Mouse (Mus musculus): ENCODE results near the gene Cwc22. TPM values are rescaled to one million over a fixed set of nuclear protein-coding genes. Genes with fewer than 3 reads are reported as not detected.

Gene Cwc22
- total RNA-seq, 4 experiments from 2014 or later, result 12.7 to 18.0 (median 16.3) TPM

DNA sequence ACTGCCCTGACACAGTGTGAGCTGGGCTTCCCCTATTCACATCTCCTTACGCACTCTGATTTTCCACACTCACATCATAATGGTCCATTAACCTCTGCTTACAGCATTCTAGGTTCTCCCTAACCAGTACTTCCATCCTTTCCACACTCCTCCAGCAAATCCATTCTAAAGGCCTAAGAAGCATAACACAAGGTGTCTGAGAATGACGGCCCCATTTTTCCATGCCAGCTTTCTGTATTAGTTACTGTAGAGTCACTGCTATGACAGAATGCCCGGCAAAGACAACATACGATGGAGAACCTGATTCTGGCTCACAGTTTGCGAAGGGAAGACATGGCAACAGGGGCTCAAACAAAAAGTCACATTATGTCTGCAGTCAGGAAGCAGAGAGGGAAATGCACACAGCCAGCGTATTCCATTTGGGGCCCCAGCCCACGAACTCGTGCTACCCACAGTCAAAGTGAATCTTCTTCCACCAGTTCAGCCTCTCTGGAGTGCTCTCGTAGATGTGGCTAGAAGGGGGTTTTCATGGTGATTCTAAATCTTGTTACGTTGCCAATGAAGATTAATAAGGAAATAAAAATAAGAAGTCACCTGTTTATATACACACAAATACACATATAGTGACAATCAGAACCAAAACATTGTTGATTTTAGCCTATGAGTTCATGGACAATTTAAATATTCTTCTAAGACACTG lies 68.9 kb downstream of the Cwc22 start:
- no peak for DNase-seq (ENCODE audit: low spot score in 2 of 2)

DNA sequence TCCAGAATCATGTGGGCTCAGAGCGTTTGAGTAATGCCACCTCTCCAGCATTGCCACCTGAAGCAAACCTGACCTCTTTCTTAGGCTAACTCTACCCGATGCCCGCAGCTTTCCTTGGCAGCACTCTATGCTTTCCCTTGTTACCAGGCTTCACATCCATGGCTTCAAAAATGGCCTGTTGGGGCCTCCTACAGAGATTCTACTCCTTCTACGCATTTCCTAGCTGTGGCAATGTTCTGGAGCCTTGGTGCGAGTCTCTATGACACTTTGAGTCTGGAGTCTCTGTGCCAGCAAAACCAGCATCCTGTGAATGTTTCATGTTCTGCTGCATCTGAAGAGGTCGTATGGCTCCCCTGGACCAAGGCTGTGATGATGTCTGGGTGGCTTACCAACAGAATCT lies 69.8 kb downstream of the Cwc22 start:
- DNase-seq (ENCODE audit: low spot score in 2 of 2), result no peak

DNA sequence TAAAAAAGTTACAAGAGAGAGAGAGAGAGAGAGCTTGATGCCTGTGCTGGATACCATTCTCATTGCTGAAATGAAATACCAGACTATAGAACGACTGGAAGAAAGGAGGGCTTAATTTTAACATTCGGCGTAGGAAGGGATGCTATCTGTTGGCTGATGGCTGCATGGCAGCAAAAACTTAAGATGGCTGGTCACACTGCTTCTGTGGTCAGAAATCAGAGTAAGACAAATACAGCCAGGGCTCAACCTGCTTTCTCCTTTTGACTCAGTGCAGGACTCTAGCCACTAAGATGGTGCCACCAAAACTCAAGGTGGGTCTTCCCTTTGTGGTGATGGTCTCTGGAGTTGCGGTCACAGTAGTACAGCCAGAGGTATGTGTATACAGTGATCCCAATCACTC lies 70.7 kb downstream of the Cwc22 start:
- no peak for DNase-seq (ENCODE audit: low spot score in 2 of 2)

DNA sequence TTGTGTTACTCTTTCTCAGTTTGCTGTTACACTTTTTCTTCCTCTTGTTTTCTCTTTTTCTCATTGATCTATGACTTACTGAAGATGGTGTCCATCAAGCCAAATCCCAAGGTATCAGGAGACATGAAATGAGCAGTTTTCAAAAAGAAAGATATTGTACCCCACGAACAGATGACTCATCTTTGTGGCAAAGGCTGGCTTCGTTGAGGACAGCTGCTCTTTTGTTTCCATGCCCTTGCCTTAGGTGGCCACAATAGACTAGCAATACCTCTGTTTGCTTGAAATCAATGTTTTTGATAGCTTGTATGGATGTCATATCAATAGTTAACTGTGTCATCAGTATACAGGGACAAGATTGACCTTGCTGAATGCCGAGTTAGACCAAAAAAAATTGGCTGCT lies 71.5 kb downstream of the Cwc22 start:
- no peak for DNase-seq (ENCODE audit: low spot score in 2 of 2)

DNA sequence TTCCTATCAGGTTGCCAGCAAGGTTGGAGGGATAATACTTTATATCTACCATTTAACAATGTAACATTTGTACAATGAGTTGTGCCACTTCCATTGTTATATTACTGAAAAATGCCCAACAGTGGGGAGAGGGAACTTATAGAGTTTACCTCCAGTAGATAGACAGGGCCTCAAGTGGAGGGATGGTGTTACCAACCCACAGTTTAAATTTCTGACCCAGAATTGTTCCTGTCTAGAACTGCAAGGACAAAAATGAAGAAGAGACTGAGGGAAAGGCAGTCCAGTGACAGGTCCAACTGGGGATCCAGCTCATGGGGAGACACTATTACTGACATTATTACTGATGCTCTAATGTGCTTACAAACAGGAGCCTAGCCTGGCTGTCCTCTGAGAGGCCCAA lies 72.4 kb downstream of the Cwc22 start:
- DNase-seq (ENCODE audit: low spot score in 2 of 2), result no peak

DNA sequence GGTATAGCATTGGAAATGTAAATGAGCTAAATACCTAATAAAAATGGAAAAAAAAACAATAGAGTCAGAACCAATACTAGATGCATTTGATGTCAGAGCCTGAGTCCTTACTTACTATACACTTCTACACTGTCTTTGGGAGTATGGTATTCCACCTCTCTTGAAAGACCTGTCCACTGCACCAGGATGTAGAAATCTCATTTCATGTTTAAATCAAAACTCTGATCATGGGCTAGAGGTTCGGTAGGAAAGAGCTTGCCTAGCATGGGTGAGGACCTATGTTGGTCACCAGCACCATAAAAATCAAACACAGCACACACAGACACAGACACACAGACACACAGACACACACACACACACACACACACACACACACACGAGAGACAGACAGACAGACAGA lies 73.5 kb downstream of the Cwc22 start:
- DNase-seq (ENCODE audit: low spot score in 2 of 2), result no peak

DNA sequence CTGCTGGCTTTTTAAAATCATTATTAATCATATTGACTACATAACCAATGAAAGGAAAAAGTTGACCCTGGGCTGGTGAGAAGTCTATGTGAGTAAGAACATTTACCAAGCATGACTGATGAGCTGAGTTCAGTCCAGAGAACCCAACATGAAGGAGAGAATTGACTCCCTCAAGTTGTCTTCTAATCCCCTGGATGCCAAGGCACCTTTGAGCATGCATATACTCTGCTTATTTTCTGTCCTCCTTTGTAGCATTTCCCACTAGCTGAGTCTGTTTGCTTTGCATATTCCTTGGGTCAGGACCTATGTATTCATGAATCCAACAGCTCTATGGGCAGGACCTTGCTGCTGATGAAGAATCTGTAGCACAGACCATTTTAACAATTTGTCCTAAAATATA lies 75.0 kb downstream of the Cwc22 start:
- no peak for DNase-seq (ENCODE audit: low spot score in 2 of 2)

DNA sequence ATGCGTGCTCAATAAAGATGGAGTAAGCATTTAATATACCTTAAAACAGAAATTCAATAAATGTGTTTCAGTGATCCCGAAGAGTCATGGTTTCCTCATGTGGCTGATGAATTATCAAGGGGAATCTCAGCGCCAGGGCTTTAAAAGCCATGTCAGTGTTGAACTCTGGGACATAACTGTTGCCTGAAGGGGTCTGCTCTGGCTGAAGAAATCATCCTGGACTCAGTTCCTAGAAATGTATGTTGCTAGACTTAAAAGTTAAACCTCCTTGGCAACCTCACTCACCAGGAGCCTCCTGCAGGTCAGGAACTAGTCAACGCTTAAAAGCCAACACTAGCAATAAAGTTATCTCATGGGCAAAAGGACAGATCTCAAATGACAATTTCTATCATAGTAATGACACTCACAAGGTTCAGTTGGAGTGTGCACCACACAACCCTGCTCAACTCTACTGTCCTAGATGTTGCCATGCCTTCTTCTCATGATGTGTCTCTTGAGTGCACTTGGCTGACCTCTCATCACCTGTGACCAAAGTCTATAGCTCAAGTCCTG lies 76.4 kb downstream of the Cwc22 start:
- DNase-seq (ENCODE audit: low spot score in 2 of 2), result no peak

DNA sequence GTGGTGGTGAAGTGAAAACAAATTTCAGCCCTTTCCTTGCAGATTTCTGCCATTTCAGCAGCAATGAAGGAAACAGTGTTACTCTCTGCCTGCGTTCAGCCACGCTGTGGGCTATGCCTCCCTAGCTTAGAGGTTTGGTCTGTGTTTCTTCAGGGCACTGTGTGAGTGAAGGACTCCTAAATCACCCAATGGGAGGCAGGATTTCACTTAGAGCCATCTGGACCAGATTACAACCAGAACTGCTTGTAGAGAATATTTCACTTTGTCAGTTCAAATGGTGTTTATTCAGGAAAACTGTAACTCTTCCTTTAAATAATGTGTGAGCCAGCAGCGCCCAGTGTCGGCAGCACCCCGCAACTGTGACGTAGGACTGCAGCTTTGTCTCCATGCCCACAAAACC lies 82.2 kb downstream of the Cwc22 start:
- no peak for DNase-seq (ENCODE audit: low spot score in 2 of 2)

DNA sequence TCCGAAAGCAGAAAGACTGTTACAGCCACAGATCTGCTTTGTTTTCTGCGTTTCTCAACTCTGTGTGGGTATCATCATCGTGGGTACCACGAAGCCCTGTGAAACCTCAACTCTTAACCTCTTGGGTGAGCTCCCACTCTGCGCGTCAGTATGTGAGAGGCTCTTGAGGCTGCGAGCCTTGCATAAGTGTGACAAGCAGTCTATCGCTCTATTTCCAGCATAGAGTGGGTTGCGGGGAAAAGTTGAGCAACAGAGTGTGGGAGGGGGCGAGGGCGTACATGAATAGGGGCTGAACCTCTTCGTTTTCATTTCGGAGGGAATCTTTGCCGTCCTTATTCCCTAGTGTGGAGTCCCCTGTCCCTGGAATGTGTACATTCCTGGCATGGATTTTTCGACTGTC lies 82.7 kb downstream of the Cwc22 start:
- DNase-seq (ENCODE audit: low spot score in 2 of 2), result no peak

DNA sequence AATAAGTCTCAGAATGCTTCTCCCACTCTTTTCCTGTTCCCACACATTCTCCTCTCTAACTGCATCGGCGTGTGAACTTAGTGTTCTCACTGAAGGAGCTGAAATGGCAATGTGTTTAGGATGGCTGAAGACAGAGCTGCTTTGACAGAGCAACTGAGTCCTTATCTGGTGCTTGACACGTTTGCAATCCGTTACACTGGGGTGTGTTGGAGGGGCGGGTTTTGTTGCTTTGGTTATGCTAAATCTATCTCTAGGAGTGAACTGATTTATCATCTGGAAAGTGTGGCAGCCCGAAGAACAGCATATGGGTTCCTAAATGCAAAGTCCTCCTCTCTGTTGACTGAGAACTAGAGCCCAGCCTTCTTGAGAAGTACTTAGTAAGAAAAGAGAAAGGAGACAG lies 104.7 kb downstream of the Cwc22 start:
- no peak for DNase-seq (ENCODE audit: low spot score in 2 of 2)

DNA sequence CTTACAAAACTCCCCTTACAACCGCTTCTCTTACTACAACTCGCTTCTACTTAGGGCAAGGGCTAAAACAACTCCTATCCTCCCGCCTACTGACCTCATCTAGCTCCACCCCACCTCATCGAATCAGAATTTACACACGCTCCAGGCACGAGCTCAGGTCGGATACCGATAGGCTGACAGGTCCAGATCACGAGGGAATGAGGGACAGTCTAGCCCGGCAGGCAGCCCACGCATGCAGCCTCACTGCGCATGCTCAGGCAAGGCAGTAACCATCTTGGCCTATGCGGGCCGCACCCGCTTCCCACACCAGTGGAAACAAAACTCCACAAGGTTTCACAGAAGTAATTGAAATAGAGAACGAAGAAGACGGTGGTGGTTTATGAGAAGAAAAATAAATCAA lies 106.6 kb downstream of the Cwc22 start:
- no peak for DNase-seq (ENCODE audit: low spot score in 2 of 2)

DNA sequence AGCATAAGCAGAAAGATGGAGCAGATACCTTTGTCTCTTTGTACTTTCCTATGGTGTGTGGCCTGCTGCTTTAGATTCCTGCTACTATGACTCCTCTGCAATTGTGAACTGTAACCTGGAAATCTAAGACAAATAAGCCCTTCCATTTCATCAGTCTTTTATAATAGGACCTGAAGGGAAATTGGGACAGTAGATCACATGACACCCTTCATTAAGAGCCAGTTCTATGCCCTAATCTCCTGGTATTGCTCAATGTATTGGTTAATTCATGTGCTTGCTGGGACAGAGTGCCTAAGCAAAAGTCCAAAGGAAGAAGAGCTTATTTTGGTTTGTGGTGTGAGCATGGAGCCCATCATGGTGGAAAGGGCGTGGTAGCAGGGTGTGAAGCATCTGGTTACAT lies 107.5 kb downstream of the Cwc22 start:
- DNase-seq (ENCODE audit: low spot score in 2 of 2), result no peak

DNA sequence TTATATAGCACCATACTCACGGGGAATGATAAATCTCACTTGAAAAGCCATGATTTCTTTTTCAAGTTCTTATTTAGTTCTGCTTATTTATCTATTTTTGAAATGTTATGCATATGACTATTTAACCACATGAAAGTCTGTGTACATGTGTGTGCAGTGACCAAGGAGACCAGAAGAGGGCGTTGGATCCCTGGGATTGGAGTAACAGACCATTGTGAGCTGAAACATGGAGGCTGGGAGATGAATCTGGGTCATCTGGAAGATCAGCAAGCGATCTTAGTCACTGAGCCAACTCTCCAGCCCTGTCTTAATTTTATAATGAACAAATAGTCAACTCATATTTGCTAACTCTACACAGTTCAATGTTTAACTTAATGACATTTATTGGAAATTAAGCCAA lies 110.4 kb downstream of the Cwc22 start:
- DNase-seq (ENCODE audit: low spot score in 2 of 2), result no peak

Other genes with a start within 250 kb of the Cwc22 start
- gene Zfp385b, start 126.7 kb downstream of the Cwc22 start, total RNA-seq (2022), result 1 to 10 TPM; 2.5 to 4.7 (median 4.0) TPM

Data from gastrocnemius, adult 8-10 months (tissue).